Mouse (Mus musculus) ZHBTc4 (cell line): ENCODE results near the gene Hgd.
"Not testable (repeated sequence)": the region's sequence is repeated elsewhere in the genome, so short reads cannot be mapped to it uniquely, and the experiment has no call there.

Experiments
- DNase-seq: peaks from one replicate; pipeline ENCODE4 v3.0.0-alpha.2; 2011; ENCODE audit warnings: low read depth, low spot score

Gene Hgd

GRCm38 (mm10) chr16:37628336-37628735 is 48.4 kb downstream of the Hgd start:
- no peak for DNase-seq

GRCm38 (mm10) chr16:37629011-37629410 is 49.1 kb downstream of the Hgd start:
- no peak for DNase-seq

DNA sequence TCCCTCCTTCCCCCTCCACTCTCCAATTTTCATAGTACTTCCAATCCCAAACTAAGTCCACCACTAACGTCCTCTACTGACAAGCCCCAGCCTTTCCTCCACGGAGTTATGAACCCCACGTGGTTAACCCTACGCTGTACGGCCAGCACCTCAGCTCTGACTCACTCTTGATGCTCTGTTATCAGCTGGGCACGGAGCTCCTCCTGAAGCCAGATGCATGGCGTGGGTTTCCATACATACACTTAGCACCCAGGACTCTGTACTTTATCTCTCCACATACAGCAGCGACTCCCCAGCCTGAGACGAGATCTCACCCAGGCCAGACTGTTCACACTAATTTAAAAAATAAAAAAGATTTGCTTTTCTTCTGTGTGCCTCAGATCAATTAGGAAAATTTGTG is 54.6 kb downstream of the Hgd start:
- no peak for DNase-seq

DNA sequence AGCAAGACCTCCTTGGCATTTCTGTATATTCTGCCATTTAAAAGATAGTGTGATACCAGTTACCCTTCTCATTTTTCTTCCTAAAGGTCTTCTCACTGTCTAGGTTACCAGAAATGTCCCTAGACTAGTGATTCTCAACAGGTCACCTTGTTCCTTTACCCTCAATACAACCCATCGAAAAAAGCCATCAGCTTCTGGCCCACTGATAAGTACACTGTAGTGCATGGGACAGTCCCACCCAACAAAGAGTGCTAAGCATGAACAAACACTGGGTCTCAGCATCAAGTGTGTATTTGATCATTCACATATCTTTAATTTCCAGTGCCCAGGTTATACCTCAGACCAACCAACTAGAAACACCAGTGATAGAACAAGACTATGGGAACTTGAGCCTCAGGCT is 55.1 kb downstream of the Hgd start:
- no peak for DNase-seq

GRCm38 (mm10) chr16:37636107-37636506 is 56.2 kb downstream of the Hgd start:
- peak; percentile 37 for DNase-seq

GRCm38 (mm10) chr16:37637802-37638201 is 57.8 kb downstream of the Hgd start:
- DNase-seq = no peak

DNA sequence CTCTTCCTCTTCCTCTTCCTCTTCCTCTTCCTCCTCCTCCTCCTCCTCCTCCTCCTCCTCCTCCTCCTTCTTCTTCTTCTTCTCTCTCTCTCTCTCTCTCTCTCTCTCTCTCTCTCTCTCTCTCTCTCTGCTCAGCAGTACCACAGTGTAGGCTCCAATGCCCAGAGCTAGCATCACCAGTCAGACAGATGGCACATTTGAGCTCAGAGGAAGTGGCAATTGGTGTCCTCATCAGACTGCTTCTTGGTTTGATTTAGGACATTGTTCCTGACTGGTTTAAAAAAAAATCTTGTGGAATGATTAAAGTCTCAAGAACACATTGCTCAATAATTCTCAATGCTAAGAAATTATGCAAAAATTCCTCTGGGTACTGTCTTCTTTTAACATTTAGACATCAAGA is 60.6 kb downstream of the Hgd start:
- not testable (repeated sequence) for DNase-seq

GRCm38 (mm10) chr16:37644486-37644885 is 64.5 kb downstream of the Hgd start:
- DNase-seq = no peak

DNA sequence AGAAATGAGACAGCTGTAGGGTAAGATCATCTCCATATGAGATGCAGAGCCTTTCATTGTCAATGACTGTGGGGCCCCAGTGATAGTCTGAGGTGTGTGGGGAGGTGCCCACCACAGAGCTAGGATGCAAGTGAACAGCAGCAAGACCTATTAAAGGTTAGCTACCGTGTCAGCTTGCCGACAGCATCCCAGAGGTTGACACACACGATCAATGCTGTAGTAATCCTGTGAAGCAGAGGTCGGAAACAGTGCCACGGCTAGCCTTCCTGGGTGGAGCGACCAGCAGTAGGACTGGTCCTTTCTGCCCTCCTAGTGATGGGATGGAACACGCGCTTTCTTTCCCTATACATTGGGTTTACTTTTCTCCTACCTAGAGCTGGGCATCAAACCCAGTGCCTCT is 65.3 kb downstream of the Hgd start:
- DNase-seq = no peak

DNA sequence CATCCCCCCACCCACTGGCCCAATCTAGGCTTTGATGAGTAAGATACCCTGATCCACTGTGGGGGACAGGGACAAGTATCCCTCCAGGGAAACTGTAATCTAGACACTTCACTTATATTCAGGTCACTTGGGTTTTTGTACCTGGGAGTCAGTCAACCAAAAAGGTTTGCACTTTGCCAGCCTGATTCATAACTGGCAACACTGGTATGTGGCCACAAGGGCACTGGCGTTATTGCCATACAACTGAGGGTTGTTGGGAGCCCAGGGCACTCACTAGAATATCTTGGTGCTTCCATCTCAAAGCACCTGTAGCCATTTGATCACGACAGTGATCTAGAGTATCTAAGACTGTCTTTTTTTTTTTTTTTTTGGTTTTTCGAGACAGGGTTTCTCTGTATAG is 65.8 kb downstream of the Hgd start:
- no peak for DNase-seq

DNA sequence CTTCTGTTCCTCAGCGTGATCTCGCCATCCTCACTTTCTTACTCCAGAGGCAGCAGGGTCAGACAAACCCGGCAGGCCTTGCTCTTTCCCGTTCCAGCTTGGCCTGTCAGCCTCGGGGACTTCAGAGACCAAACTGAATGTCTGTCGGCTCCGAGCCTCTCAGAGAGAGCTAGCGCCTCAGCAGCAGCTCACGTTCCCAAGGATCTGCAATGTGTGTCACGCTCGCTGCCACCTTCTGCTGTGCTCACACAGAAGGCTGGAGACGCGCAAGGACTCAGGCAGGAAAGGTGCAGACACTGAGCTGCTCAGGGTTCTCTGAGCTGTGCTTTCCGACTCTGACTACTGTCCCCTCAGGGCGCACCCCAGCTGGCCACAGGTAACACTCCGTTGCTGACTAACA is 67.1 kb downstream of the Hgd start:
- no peak for DNase-seq

DNA sequence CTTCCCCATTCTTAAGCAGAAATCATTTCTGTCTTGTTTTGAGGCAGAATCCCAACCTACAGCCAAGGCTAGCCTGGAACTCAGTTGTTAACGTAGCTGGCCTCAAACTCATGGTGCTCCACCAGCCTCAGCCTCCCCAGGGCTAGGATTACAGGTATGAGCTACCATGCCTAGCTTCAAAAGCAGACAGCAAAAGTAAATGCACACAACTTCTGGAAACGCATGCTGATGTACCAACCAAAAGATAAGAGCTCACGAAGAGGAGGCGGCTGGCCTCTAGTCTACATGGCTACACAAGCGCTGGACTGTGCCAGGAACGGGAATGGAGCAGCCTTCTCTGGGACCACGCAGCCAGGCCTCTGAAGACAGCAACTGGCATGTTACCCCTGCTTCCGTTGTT is 68.0 kb downstream of the Hgd start:
- no peak for DNase-seq

DNA sequence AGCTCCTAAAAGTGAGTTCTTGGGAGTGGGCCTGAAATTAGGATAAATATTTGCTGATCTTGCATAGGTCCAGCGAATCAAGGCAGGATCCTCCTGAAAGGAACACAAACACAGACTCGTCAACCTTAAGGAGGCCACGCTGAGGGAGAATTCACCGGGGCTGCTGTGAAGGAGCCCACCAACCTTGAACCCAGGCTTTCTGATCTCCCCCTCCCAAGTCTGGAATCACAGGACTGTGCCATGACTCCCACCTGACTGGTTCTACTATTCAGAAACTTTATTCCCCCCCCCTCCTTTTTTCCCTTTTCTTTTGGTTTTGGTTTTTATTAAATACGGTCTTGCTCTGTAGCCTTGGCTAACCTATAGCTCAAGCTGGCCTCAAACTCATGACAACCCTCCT is 69.1 kb downstream of the Hgd start:
- no peak for DNase-seq

- DNase-seq = peak; percentile 92
Observed at GRCm38 (mm10) chr16:37651467-37651866, 71.5 kb downstream of the Hgd start.

GRCm38 (mm10) chr16:37652654-37653053 is 72.7 kb downstream of the Hgd start:
- no peak for DNase-seq

- DNase-seq = no peak
Observed at GRCm38 (mm10) chr16:37653058-37653457, 73.1 kb downstream of the Hgd start.

GRCm38 (mm10) chr16:37653731-37654657 is 74.0 kb downstream of the Hgd start, which contains the start of gene Ndufb4:
Ndufb4 (minus strand) TSS chr16:37654453.
- DNase-seq = peak; percentile 100

DNA sequence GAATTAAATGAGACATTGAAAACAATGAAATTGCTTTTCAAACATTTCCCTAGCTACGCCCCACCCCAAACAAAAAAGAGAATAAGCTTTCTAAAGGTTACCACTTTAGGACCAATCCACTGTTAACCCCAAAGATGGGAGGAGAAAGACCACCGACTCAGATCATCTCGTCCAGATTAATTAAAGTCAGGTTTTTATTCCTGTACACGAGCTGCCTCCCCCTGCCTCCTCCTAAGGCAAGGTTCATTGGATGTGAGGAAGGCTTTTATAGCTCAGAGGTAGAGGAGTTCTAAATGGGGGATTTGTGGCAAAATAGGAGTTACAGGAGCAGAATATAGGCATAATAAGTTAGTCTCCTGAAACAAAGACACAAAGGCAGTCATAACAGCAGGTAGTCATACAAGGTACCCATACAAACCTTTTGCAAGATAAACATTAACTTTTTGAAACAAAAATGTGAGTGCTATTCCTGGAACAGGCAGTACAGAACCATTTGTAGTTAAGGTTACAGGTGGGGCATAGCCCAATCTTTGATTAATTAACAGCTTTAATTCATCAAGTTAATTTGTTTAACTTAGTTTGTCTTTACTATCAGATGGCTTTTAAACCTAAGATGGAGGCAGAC is 75.0 kb downstream of the Hgd start:
- DNase-seq = no peak

GRCm38 (mm10) chr16:37655756-37656347 is 75.9 kb downstream of the Hgd start:
- DNase-seq = peak; percentile 86

DNA sequence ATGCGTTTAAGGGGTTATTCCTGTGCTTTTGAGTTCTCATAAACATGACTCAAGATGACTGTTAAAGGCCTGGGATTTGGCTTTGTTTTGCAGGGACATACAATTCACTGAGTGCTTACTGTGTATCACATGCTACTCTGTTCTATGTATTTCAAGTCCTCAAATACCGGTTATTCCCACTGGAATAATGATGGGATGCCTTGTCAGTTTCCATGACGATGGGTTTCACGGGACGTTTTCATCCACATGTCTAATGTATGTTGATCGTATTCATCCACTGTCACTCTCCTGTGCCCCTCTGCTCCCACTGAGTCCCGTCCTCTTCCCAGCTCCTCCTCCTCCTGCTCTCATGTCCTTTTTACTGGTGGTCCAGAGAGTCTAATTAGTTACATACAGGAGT is 76.8 kb downstream of the Hgd start:
- DNase-seq = no peak

DNA sequence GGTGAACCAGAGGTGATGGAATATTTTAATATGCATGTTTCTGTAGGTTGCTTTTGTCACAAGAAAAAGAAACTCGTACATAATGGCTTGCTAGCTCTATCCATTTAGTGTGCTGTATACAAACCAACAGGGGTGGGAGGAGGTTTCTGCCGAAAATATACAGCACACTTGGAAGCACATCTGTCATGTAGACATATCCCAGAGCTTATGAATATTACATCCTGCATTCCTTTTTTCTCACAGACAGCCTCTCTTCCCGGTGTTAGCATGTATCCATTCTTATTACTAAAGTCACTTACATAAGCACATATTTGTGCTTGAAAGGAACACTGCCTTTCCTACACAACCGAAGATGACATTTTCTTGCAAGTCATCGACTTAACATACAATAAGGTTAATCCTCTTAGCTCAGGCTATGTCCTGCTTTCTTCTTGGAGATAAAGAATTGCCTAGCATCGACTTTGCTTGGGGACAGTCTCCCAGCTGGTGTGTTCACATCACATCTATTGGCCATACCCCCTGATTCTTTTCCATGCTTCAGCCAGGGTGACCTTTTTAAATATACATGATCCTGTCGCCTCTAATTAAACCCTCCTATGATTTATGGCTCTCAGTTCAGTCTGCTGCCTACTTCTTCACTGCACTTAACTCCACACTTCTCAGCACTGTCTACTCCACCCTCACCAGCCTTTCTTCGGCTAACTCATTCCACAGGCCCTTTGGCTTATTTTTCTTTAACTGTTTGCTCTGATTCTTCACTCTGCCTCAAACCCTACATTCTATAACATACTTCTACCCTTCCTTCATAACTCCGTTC is 83.9 kb downstream of the Hgd start:
- no peak for DNase-seq
